Mouse (Mus musculus) lung, embryonic 16.5 days (tissue): ENCODE measurements at regions not wholly inside any gene's neighbourhood (a gene's known extent, or its start where the extent isn't known, plus 50 kb on each side); places are given as distances from the start of the nearest gene placed in this dataset.
"Not testable (repeated sequence)": the region's sequence is repeated elsewhere in the genome, so short reads cannot be mapped to it uniquely, and the experiment has no call there.

Experiments
- ATAC-seq: fragments of 200-750 bp; cut with Nextera tagmentation; 2 replicates; pipeline ENCODE4 v1.8.0; 2017; ENCODE audit warnings: low read depth, mild to moderate bottlenecking, moderate library complexity
- H3K27ac ChIP-seq: fragments of 300-500 bp; sonication (generic); 2 replicates; pipeline ENCODE4 v1.5.1; 2014; ENCODE audit warnings: mild to moderate bottlenecking, control low read depth, low read length
- H3K27me3 ChIP-seq: fragments of 300-500 bp; sonication (generic); 2 replicates; pipeline ENCODE4 v1.6.1; 2014; ENCODE audit warnings: low read depth, low read length, mixed read lengths; ENCODE audit not compliant: control insufficient read depth, insufficient read depth
- H3K36me3 ChIP-seq: fragments of 300-500 bp; sonication (generic); 2 replicates; pipeline ENCODE4 v1.6.1; 2014; ENCODE audit warnings: low read length; ENCODE audit not compliant: control insufficient read depth, insufficient read depth
- H3K4me1 ChIP-seq: fragments of 300-500 bp; sonication (generic); replicated peaks from 2 replicates; pipeline ENCODE4 v1.6.1; 2014; ENCODE audit warnings: low read length, mixed read lengths; ENCODE audit not compliant: control insufficient read depth, insufficient read depth
- H3K4me2 ChIP-seq: fragments of 300-500 bp; sonication (generic); 2 replicates; pipeline ENCODE4 v1.6.1; 2014; ENCODE audit warnings: low read depth, low read length, control low read depth
- H3K4me3 ChIP-seq: fragments of 300-500 bp; sonication (generic); 2 replicates; pipeline ENCODE4 v1.5.1; 2014; ENCODE audit warnings: mild to moderate bottlenecking, low read length, control low read depth
- H3K9ac ChIP-seq: fragments of 300-500 bp; sonication (generic); 2 replicates; pipeline ENCODE4 v1.6.1; 2014; ENCODE audit warnings: low read length, control low read depth
- H3K9me3 ChIP-seq: fragments of 300-500 bp; sonication (generic); 2 replicates; pipeline ENCODE4 v1.6.1; 2016; ENCODE audit warnings: low read length; ENCODE audit not compliant: control insufficient read depth
- WGBS: fragments of 180-500 bp; shearing (Covaris S2); extraction: QIAGEN DNeasy Blood & Tissue Kit; methylation state at CpG from one replicate; pipeline ENCODE4 v1.1.7; 2014; 5-methylcytosine and 5-hydroxymethylcytosine counted together

DNA sequence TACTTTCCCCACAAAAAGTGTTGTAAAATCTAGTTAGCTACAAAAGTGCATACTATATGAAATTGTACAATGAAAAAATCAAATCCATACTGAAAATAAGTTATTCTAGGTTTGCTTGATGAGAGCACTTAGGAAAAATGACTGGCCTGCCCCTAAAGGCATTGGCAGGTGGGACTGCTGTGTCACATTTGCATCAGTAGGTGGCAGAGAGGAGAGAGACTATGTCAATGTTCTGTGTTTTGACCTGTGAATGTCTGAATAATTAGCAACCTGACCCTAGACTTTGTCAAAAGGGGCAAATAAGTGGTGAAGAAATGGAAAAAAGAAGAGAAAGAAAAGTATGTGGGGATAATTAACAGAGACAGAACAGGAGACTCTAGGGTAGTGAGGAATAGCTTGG, 997.0 kb upstream of the Tacstd2 start:
- Histone ChIP-seq H3K4me3 (no peak overlapping the region), H3K4me1 (no peaks in the 10 kb centered on the region)

DNA sequence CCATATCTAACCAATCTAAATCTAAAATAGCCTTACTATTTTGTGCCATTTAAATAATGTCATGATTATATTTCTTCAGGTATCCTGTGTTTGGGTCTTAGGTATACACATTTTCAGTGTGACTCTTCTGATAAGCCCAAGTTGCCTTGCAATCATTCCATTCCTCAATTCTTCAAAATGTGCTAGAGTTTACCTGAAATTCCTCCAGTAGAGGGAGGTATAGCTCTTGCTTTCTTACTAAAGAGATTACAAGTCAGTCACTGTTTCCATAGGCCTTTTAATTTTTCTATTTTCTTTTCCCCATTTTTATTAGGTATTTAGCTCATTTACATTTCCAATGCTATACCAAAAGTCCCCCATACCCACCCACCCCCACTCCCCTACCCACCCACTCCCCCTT, 968.3 kb upstream of the Tacstd2 start:
- Histone ChIP-seq H3K9me3 (no peaks in the 10 kb centered on the region), H3K27ac (no peak overlapping the region), H3K27me3 (no peaks in the 10 kb centered on the region), H3K4me3 (no peak overlapping the region), H3K4me2 (no peak overlapping the region), H3K9ac (no peak overlapping the region), H3K36me3 (no peaks in the 10 kb centered on the region), H3K4me1 (no peaks in the 10 kb centered on the region)
- ATAC-seq, result no peak

More for the DNA sequence above, 997.0 kb upstream of the Tacstd2 start:
- H3K27ac ChIP-seq, result no peak overlapping the region
- H3K9ac ChIP-seq, result no peak overlapping the region
- H3K4me2 ChIP-seq, result no peak overlapping the region
- H3K27me3 ChIP-seq, result no peaks in the 10 kb centered on the region
- no peaks in the 10 kb centered on the region for H3K9me3 ChIP-seq
- no peak for ATAC-seq
- H3K36me3 ChIP-seq, result no peaks in the 10 kb centered on the region

DNA sequence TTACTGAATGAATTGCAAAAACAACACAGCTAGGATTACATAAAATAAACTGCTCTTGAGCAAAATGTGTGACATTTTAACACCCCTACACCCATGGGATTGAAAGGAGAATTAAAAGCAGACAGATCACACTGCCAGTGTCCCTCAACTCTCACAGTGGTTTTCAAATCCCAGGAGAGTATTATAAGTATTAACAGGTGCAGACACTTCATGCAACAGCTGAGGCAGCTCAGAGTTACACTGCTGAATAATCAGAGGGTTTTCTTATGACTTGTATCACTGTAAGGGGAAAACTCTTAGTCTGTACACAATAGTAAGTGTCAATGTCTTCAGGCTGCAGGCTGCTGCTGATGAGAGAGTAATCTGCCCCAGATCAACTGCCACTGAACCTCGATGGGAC, 945.5 kb upstream of the Tacstd2 start:
- H3K27me3 ChIP-seq, result no peaks in the 10 kb centered on the region
- WGBS, result 54% methylated on average over 1 of the region's 1 CpGs
- H3K9me3 ChIP-seq, result no peaks in the 10 kb centered on the region
- no peak overlapping the region for H3K27ac ChIP-seq
- H3K4me2 ChIP-seq, result no peak overlapping the region
- no peak overlapping the region for H3K9ac ChIP-seq
- H3K4me1 ChIP-seq, result no peaks in the 10 kb centered on the region
- H3K36me3 ChIP-seq, result no peaks in the 10 kb centered on the region
- H3K4me3 ChIP-seq, result no peak overlapping the region
- ATAC-seq, result no peak

DNA sequence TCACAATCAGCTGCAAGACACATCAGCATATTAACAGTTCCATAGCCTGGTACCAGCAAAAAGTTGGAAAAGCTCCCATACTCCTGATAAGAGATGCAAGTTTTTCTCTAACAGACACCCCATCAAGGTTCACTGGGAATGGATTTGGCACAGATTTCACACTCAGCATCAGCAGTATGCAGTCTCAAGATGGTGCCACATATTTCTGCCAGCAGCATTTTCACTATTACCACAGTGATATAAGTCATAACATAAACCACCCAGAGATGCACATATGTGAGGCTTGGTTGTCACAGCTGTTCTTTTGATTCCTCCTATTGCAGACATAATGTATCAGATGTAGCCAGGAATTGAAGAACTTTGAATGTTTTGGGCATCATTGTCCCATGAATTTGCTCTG, 939.3 kb upstream of the Tacstd2 start:
- Histone ChIP-seq H3K4me2 (no peak overlapping the region), H3K4me1 (no peaks in the 10 kb centered on the region), H3K27me3 (no peaks in the 10 kb centered on the region), H3K36me3 (no peaks in the 10 kb centered on the region), H3K27ac (no peak overlapping the region), H3K4me3 (no peak overlapping the region), H3K9me3 (no peaks in the 10 kb centered on the region), H3K9ac (no peak overlapping the region)
- no peak for ATAC-seq

DNA sequence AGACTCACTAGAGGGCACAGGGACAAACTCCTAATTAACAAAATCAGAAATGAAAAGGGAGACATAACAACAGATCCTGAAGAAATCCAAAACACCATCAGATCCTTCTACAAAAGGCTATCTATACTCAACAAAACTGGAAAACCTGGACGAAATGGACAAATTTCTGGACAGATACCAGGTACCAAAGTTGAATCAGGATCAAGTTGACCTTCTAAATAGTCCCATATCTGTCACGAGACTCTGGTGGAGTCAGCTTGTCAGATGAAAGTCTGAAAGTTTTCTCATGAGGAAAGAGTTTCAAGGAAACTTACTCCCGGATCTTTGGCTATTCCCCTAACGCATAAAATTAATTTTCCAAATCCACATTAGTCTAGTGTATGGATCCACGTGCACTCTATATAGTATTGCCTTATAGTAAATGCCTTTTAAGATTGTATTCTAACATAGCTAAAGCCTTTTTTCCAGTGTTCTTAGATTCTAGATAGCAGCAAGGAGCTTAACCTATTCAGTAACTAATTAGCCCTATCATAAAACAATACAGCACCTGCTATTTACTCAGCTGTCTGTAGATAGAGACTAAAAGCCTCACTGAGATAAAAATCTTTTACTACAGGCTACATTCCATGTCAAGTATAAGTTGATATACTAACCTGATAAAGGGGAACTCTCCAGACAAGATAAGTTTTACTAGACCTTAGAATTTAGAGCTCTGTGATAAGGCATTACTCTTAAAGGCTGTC, 917.6 kb upstream of the Tacstd2 start:
- H3K36me3 ChIP-seq, H3K4me2 ChIP-seq, H3K4me1 ChIP-seq, H3K4me3 ChIP-seq, ATAC-seq, H3K27ac ChIP-seq, H3K9me3 ChIP-seq, H3K27me3 ChIP-seq, H3K9ac ChIP-seq: not testable (repeated sequence)
- 52% methylated on average over 5 of the region's 5 CpGs for WGBS

DNA sequence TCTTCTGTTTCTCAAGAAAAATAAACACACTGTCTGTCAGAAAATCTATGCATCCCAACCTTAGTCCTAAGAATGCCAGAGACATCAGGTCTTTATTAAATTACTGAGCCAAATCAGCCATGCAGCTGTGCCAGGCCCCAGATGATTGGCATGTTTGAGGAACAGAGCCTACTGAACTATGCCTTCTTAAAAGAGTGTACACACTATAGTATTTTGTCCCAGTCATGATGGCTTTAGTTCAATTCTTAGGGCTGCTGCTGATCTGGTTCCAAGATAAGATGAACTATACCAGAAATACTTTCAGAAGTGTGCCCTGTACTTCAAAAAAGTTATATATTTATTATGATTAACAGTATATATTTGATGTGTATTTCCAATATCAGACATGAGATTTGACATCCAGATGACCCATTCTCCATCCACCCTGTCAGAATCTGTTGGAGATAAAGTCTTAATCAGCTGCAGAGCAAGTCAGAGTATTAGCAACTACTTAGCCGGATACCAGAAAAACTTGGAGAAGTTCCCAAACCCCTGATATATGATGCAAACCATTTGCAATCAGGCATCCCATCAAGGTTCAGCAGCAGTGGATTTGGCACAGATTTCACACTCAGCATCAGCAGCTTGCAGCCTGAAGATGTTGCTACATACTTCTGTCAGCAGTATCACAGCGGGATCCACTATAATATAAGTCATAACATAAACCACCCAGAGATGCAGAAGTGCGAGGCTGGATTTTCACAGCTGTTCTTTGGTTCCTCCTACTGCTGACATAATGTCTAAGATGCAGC, 913.6 kb upstream of the Tacstd2 start:
- no peaks in the 10 kb centered on the region for H3K36me3 ChIP-seq
- H3K4me1 ChIP-seq, result no peaks in the 10 kb centered on the region
- H3K4me3 ChIP-seq, result no peak overlapping the region
- H3K9ac ChIP-seq, result no peak overlapping the region
- no peaks in the 10 kb centered on the region for H3K27me3 ChIP-seq
- no peak overlapping the region for H3K27ac ChIP-seq
- H3K4me2 ChIP-seq, result no peak overlapping the region
- WGBS, result 71% methylated on average over 3 of the region's 3 CpGs
- H3K9me3 ChIP-seq, result no peaks in the 10 kb centered on the region
- ATAC-seq, result peak; percentile 93

DNA sequence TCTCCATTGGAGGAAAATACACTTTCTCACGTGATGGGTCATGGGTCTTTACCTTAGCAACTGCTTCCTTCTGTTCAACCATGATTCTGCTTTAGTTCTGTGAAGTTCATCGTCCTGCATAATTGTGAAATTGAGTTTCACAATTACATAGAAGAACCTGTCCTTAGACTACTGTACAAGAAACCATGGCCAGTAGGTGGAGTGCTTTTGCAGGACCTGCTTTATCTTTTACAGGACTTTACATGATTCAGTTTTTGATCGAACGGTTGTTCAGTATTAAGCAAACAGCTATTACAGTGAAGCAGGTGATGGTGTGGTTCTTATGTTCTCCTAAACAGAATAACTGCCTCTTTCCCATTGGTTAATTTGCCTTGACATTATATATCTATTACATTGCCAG, 910.2 kb upstream of the Tacstd2 start:
- ATAC-seq, result no peak
- H3K4me2 ChIP-seq, result no peak overlapping the region
- 73% methylated on average over 4 of the region's 4 CpGs for WGBS

DNA sequence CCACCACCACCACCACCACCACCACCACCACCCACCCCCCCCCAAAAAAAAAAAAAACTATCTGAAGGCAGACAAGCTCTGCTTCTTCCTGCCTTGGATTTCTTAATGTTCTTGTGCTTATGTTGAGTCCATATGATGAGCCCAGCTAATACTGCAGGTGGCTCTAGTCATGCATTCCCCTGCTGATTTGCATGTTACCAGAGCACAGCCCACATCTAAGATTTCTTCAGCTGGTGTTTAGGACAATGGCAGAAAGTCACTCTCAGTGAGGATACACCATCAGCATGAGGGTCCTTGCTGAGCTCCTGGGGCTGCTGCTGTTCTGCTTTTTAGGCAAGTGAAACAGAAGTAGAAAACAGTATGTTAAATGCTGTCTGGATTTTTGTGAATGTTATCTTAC, 901.6 kb upstream of the Tacstd2 start:
- no peaks in the 10 kb centered on the region for H3K27me3 ChIP-seq
- no peak overlapping the region for H3K9ac ChIP-seq
- no peaks in the 10 kb centered on the region for H3K9me3 ChIP-seq
- H3K4me3 ChIP-seq, result no peak overlapping the region
- no peaks in the 10 kb centered on the region for H3K36me3 ChIP-seq
- H3K4me1 ChIP-seq, result no peaks in the 10 kb centered on the region
- no peak overlapping the region for H3K27ac ChIP-seq
- ATAC-seq, result no peak
- no peak overlapping the region for H3K4me2 ChIP-seq

More for the DNA sequence above, 910.2 kb upstream of the Tacstd2 start:
- Histone ChIP-seq H3K4me3 (no peak overlapping the region), H3K27ac (no peak overlapping the region), H3K9ac (no peak overlapping the region), H3K27me3 (no peaks in the 10 kb centered on the region), H3K36me3 (no peaks in the 10 kb centered on the region), H3K4me1 (no peaks in the 10 kb centered on the region), H3K9me3 (no peaks in the 10 kb centered on the region)
